Mouse (Mus musculus) heart, postnatal 0 days (tissue): ENCODE measurements around the gene Traf6.

Experiments
- CTCF ChIP-seq: IDR thresholded peaks from 2 replicates; pipeline ENCODE4 v1.5.1; 2016; ENCODE audit warnings: antibody characterized with exemption, control low read depth, low read depth
- EP300 ChIP-seq: IDR thresholded peaks from 2 replicates; pipeline ENCODE4 v1.6.1; 2016; ENCODE audit warnings: antibody characterized with exemption, low read depth

DNA sequence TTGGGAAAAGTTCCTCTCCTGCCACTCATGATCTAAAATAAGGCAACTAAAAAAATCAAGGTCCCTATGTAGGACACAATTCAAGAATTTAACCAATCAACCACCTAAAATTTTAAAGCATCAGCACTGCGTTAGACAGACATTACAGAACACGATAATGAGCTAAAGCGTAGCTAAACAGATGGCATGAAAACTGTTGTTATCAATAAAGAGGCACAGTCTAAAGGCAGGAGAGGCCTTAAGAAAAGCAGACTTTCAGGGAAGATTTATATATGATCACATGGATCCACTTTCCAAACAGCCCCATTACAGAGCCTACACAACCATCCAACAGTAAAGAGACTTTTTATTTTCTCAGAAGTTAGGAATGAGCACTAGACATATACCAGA, 12.5 kb upstream of the Traf6 start:
- no peak for TF ChIP-seq CTCF
- TF ChIP-seq EP300, result no peak
